Mouse (Mus musculus): ENCODE measurements at regions not wholly inside any gene's neighbourhood (a gene's known extent, or its start where the extent isn't known, plus 50 kb on each side); places are given as distances from the start of the nearest gene placed in this dataset.

DNA sequence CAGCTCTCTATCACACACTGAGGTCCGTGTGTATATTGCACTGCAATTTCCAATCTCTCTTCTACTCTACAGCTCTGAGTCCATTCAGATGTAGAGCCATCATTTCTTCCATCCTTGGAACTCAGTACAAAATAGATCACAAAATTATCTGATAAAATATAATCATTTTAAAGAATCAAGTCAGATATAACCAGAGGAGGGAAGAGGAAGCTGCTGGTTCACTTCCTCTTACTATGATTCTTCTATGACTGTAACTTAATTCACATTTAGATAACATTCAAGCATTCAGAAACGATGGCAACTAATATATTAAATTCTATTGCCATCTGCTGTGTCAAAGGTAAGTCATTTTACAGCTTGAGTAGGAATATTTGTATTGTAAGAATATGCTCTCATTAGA, 1550.1 kb downstream of the Cdh8 start:
- H3K4me3 ChIP-seq (ENCODE audit: low read depth, low read length), result no peak overlapping the region
- H3K9me3 ChIP-seq (replicated peaks; ENCODE audit: control insufficient read depth, low read length), result no peaks in the 10 kb centered on the region

GRCm38 (mm10) chr8:97861511-97861910, 1554.8 kb downstream of the Cdh8 start:
- DNase-seq (ENCODE audit: low spot score), result peak; percentile 2
- Histone ChIP-seq H3K9me3 (replicated peaks; ENCODE audit: control insufficient read depth, low read length) (no peaks in the 10 kb centered on the region), H3K36me3 (replicated peaks; ENCODE audit: control insufficient read depth, insufficient read depth, low read depth, low read length) (no peaks in the 10 kb centered on the region), H3K4me3 (ENCODE audit: low read depth, low read length) (no peak overlapping the region), H3K4me2 (ENCODE audit: low read depth, low read length) (no peak overlapping the region), H3K9ac (replicated peaks; ENCODE audit: low read length) (no peak overlapping the region), H3K27me3 (ENCODE audit: control insufficient read depth, insufficient read depth, low read length) (no peaks in the 10 kb centered on the region), H3K27ac (replicated peaks; ENCODE audit: low read depth, low read length) (no peak overlapping the region), H3K4me1 (ENCODE audit: control insufficient read depth, insufficient read depth, low read length) (no peaks in the 10 kb centered on the region)
- 70% methylated on average over 2 of the region's 2 CpGs for WGBS
- no peak for ATAC-seq (replicated peaks; ENCODE audit: insufficient number of reproducible peaks, low FRiP score, low TSS enrichment, low read depth)

More for the DNA sequence above, 1550.1 kb downstream of the Cdh8 start:
- no peak overlapping the region for H3K27ac ChIP-seq (replicated peaks; ENCODE audit: low read depth, low read length)
- no peak overlapping the region for H3K9ac ChIP-seq (replicated peaks; ENCODE audit: low read length)
- ATAC-seq (replicated peaks; ENCODE audit: insufficient number of reproducible peaks, low FRiP score, low TSS enrichment, low read depth) (no peak), DNase-seq (ENCODE audit: low spot score) (no peak)
- H3K4me1 ChIP-seq (ENCODE audit: control insufficient read depth, insufficient read depth, low read length), result no peaks in the 10 kb centered on the region
- 68% methylated on average over 2 of the region's 2 CpGs for WGBS
- H3K4me2 ChIP-seq (ENCODE audit: low read depth, low read length), result no peak overlapping the region
- H3K27me3 ChIP-seq (ENCODE audit: control insufficient read depth, insufficient read depth, low read length), result no peaks in the 10 kb centered on the region
- H3K36me3 ChIP-seq (replicated peaks; ENCODE audit: control insufficient read depth, insufficient read depth, low read depth, low read length), result no peaks in the 10 kb centered on the region

DNA sequence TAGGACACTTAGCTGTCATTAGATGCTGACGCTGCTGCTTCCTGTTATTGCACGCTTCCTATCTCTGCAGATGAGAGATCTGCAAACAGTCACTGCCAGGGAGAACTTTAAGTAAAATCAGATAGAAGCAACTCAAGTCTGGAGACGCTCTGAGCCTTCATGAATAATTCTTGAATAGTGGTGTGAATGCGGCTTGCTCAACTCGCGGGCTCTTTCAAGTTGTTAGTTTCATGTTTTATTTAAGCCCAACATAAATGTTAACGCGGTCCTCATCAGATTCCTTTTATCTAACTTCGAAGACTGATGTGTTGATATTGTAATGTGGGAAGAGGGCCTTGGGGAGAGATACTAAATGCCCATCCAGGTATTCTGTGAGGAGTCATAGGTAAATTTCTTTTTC, 1556.1 kb downstream of the Cdh8 start:
- WGBS, result 70% methylated on average over 9 of the region's 9 CpGs
- no peak for ATAC-seq (replicated peaks; ENCODE audit: insufficient number of reproducible peaks, low FRiP score, low TSS enrichment, low read depth)

GRCm38 (mm10) chr8:97857252-97857651, 1559.0 kb downstream of the Cdh8 start:
- no peak for DNase-seq (ENCODE audit: low spot score)
- Histone ChIP-seq H3K36me3 (replicated peaks; ENCODE audit: control insufficient read depth, insufficient read depth, low read depth, low read length) (no peaks in the 10 kb centered on the region), H3K4me3 (ENCODE audit: low read depth, low read length) (no peak overlapping the region), H3K27me3 (ENCODE audit: control insufficient read depth, insufficient read depth, low read length) (no peaks in the 10 kb centered on the region), H3K4me1 (ENCODE audit: control insufficient read depth, insufficient read depth, low read length) (no peaks in the 10 kb centered on the region), H3K9ac (replicated peaks; ENCODE audit: low read length) (no peak overlapping the region), H3K9me3 (replicated peaks; ENCODE audit: control insufficient read depth, low read length) (no peaks in the 10 kb centered on the region), H3K27ac (replicated peaks; ENCODE audit: low read depth, low read length) (no peak overlapping the region), H3K4me2 (ENCODE audit: low read depth, low read length) (no peak overlapping the region)
- ATAC-seq (replicated peaks; ENCODE audit: insufficient number of reproducible peaks, low FRiP score, low TSS enrichment, low read depth), result no peak
- WGBS, result 90% methylated on average over 1 of the region's 1 CpGs

More for the DNA sequence above, 1556.1 kb downstream of the Cdh8 start:
- Histone ChIP-seq H3K9ac (replicated peaks; ENCODE audit: low read length) (no peak overlapping the region), H3K4me1 (ENCODE audit: control insufficient read depth, insufficient read depth, low read length) (no peaks in the 10 kb centered on the region), H3K4me3 (ENCODE audit: low read depth, low read length) (no peak overlapping the region), H3K4me2 (ENCODE audit: low read depth, low read length) (no peak overlapping the region), H3K36me3 (replicated peaks; ENCODE audit: control insufficient read depth, insufficient read depth, low read depth, low read length) (no peaks in the 10 kb centered on the region), H3K9me3 (replicated peaks; ENCODE audit: control insufficient read depth, low read length) (no peaks in the 10 kb centered on the region), H3K27me3 (ENCODE audit: control insufficient read depth, insufficient read depth, low read length) (no peaks in the 10 kb centered on the region), H3K27ac (replicated peaks; ENCODE audit: low read depth, low read length) (no peak overlapping the region)
- DNase-seq (ENCODE audit: low spot score), result no peak
